Mouse (Mus musculus) neural tube, embryonic 13.5 days (tissue): ENCODE data around the gene Nek8. TPM values are rescaled to one million over a fixed set of nuclear protein-coding genes. Genes with fewer than 3 reads are reported as not detected.

Experiments used
- ATAC-seq: fragments of 200-750 bp; cut with Nextera tagmentation; 2 replicates; pipeline ENCODE4 v1.8.0; 2017; ENCODE audit warnings: low read depth, mild to moderate bottlenecking, moderate TSS enrichment, moderate library complexity
- H3K27ac ChIP-seq: fragments of 300-500 bp; sonication (generic); replicated peaks from 2 replicates; pipeline ENCODE4 v1.5.1; 2015; ENCODE audit warnings: moderate library complexity, mild to moderate bottlenecking, inconsistent platforms
- H3K27me3 ChIP-seq: fragments of 300-500 bp; sonication (generic); 2 replicates; pipeline ENCODE4 v1.6.1; 2015; ENCODE audit warnings: mild to moderate bottlenecking, inconsistent platforms
- H3K36me3 ChIP-seq: fragments of 300-500 bp; sonication (generic); 2 replicates; pipeline ENCODE4 v1.6.1; 2015; ENCODE audit warnings: mild to moderate bottlenecking, inconsistent platforms
- H3K4me1 ChIP-seq: fragments of 300-500 bp; sonication (generic); replicated peaks from 2 replicates; pipeline ENCODE4 v1.6.1; 2015; ENCODE audit warnings: inconsistent platforms
- H3K4me2 ChIP-seq: fragments of 300-500 bp; sonication (generic); 2 replicates; pipeline ENCODE4 v1.6.1; 2015; ENCODE audit warnings: inconsistent platforms, mild to moderate bottlenecking, moderate library complexity
- H3K4me3 ChIP-seq: fragments of 300-500 bp; sonication (generic); 2 replicates; pipeline ENCODE4 v1.5.1; 2015; ENCODE audit warnings: mild to moderate bottlenecking, inconsistent platforms
- H3K9ac ChIP-seq: fragments of 300-500 bp; sonication (generic); 2 replicates; pipeline ENCODE4 v1.6.1; 2015; ENCODE audit warnings: moderate library complexity, mild to moderate bottlenecking, inconsistent platforms
- H3K9me3 ChIP-seq: fragments of 300-500 bp; sonication (generic); 2 replicates; pipeline ENCODE4 v1.6.1; 2016; ENCODE audit warnings: inconsistent platforms
- WGBS: fragments of 180-500 bp; shearing (Covaris S2); methylation state at CpG from one replicate; pipeline ENCODE4 v1.1.7; 2015; 5-methylcytosine and 5-hydroxymethylcytosine counted together
- polyA plus RNA-seq: library from polyadenylated mRNA; unstranded; fragments of >200 nt; fragmentation: Nextera tagmentation; extraction: Ambion mirVana; gene quantifications from 2 replicates; pipeline ENCODE4 v1.2.1, GENCODE M21; 2015

Nek8 gene
- polyA plus RNA-seq, 1 experiment from 2014 or later: 8.3 TPM

- Histone ChIP-seq H3K27me3 (no peaks in the 10 kb centered on the region), H3K4me2 (peak overlapping the region; percentile 69), H3K27ac (no peak overlapping the region), H3K36me3 (peaks cover 28% of the 10 kb centered on the region), H3K9me3 (no peaks in the 10 kb centered on the region), H3K9ac (peak overlapping the region; percentile 90), H3K4me1 (peaks cover 60% of the 10 kb centered on the region), H3K4me3 (peak overlapping the region; percentile 75)
- no peak for ATAC-seq
- 43% methylated on average over 2 of the region's 2 CpGs for WGBS
Measured at GRCm38 (mm10) chr11:78181830-78182357, 5.4 kb upstream of the Nek8 start.

GRCm38 (mm10) chr11:78180081-78180761 is 3.7 kb upstream of the Nek8 start:
- Histone ChIP-seq H3K9ac (0 out of 2 replicates have a peak overlapping the region, but pooled peaks have one; percentile 31), H3K4me3 (peak overlapping the region; percentile 52; the same call in 1 of the 2 replicates), H3K27ac (no peak overlapping the region), H3K4me2 (peak overlapping the region; percentile 78), H3K4me1 (peaks cover 70% of the 10 kb centered on the region), H3K36me3 (peaks cover 28% of the 10 kb centered on the region), H3K27me3 (no peaks in the 10 kb centered on the region), H3K9me3 (no peaks in the 10 kb centered on the region)
- 83% methylated on average over 6 of the region's 6 CpGs for WGBS
- ATAC-seq: no peak

- WGBS: 28% methylated on average over 8 of the region's 8 CpGs
- Histone ChIP-seq H3K4me3 (peak overlapping the region; percentile 52), H3K27me3 (no peaks in the 10 kb centered on the region), H3K4me1 (peaks cover 70% of the 10 kb centered on the region), H3K9ac (peak overlapping the region; percentile 79), H3K27ac (peak overlapping the region; percentile 87), H3K36me3 (peaks cover 28% of the 10 kb centered on the region), H3K9me3 (no peaks in the 10 kb centered on the region), H3K4me2 (peak overlapping the region; percentile 78)
- ATAC-seq: no peak
Measured at GRCm38 (mm10) chr11:78179438-78179999, 3.0 kb upstream of the Nek8 start.

GRCm38 (mm10) chr11:78178859-78179437 is 2.5 kb upstream of the Nek8 start:
- Histone ChIP-seq H3K36me3 (peaks cover 28% of the 10 kb centered on the region), H3K9me3 (no peaks in the 10 kb centered on the region), H3K27ac (peak overlapping the region; percentile 87), H3K4me1 (peaks cover 66% of the 10 kb centered on the region), H3K27me3 (no peaks in the 10 kb centered on the region), H3K4me2 (peak overlapping the region; percentile 78), H3K9ac (peak overlapping the region; percentile 79), H3K4me3 (peak overlapping the region; percentile 52)
- WGBS: 2% methylated on average over 29 of the region's 29 CpGs
- peak; percentile 10; the same call in 1 of the 2 replicates for ATAC-seq

- peaks cover 64% of the 10 kb centered on the region for H3K4me1 ChIP-seq
- H3K27me3 ChIP-seq: no peaks in the 10 kb centered on the region
- H3K9me3 ChIP-seq: no peaks in the 10 kb centered on the region
- peak overlapping the region; percentile 78 for H3K4me2 ChIP-seq
- under 1% methylated on average over 68 of the region's 84 CpGs for WGBS
- H3K9ac ChIP-seq: peak overlapping the region; percentile 79
- peak overlapping the region; percentile 52 for H3K4me3 ChIP-seq
- peak; percentile 91 for ATAC-seq
- H3K36me3 ChIP-seq: peaks cover 28% of the 10 kb centered on the region
- H3K27ac ChIP-seq: peak overlapping the region; percentile 87
Measured at GRCm38 (mm10) chr11:78177903-78178858, 1.7 kb upstream of the Nek8 start.

- Histone ChIP-seq H3K4me1 (peaks cover 62% of the 10 kb centered on the region), H3K4me2 (peak overlapping the region; percentile 78), H3K36me3 (peaks cover 28% of the 10 kb centered on the region), H3K9me3 (no peaks in the 10 kb centered on the region), H3K4me3 (peak overlapping the region; percentile 52), H3K9ac (peak overlapping the region; percentile 79), H3K27ac (peak overlapping the region; percentile 87), H3K27me3 (no peaks in the 10 kb centered on the region)
- no peak for ATAC-seq
- under 1% methylated on average over 10 of the region's 10 CpGs for WGBS
Measured at GRCm38 (mm10) chr11:78177437-78177836, 962 bp upstream of the Nek8 start.

- 1% methylated on average over 23 of the region's 23 CpGs for WGBS
Measured at GRCm38 (mm10) chr11:78176905-78177331, 443 bp upstream of the Nek8 start.

GRCm38 (mm10) chr11:78175771-78176401 is 589 bp downstream of the Nek8 start:
- Histone ChIP-seq H3K9ac (peak overlapping the region; percentile 79; the same call in 1 of the 2 replicates), H3K4me2 (peak overlapping the region; percentile 78), H3K4me1 (peaks cover 47% of the 10 kb centered on the region), H3K27me3 (no peaks in the 10 kb centered on the region), H3K4me3 (peak overlapping the region; percentile 52), H3K9me3 (no peaks in the 10 kb centered on the region), H3K27ac (peak overlapping the region; percentile 50), H3K36me3 (peaks cover 17% of the 10 kb centered on the region)
- 5% methylated on average over 9 of the region's 10 CpGs for WGBS
- ATAC-seq: no peak

More at GRCm38 (mm10) chr11:78176905-78177331, 443 bp upstream of the Nek8 start:
- no peaks in the 10 kb centered on the region for H3K9me3 ChIP-seq
- peaks cover 27% of the 10 kb centered on the region for H3K36me3 ChIP-seq
- peaks cover 57% of the 10 kb centered on the region for H3K4me1 ChIP-seq
- H3K4me2 ChIP-seq: peak overlapping the region; percentile 78
- ATAC-seq: no peak
- H3K27ac ChIP-seq: peak overlapping the region; percentile 50
- peak overlapping the region; percentile 79 for H3K9ac ChIP-seq
- peak overlapping the region; percentile 52 for H3K4me3 ChIP-seq
- H3K27me3 ChIP-seq: no peaks in the 10 kb centered on the region

- WGBS: 92% methylated on average over 3 of the region's 3 CpGs
- no peaks in the 10 kb centered on the region for H3K9me3 ChIP-seq
- no peak overlapping the region for H3K27ac ChIP-seq
- H3K4me3 ChIP-seq: no peak overlapping the region
- H3K4me1 ChIP-seq: peaks cover 33% of the 10 kb centered on the region
- H3K27me3 ChIP-seq: no peaks in the 10 kb centered on the region
- H3K4me2 ChIP-seq: no peak overlapping the region
- peaks cover 3% of the 10 kb centered on the region for H3K36me3 ChIP-seq
- ATAC-seq: no peak
- no peak overlapping the region for H3K9ac ChIP-seq
Measured at GRCm38 (mm10) chr11:78174506-78174905, 2.0 kb downstream of the Nek8 start.

- WGBS: 87% methylated on average over 19 of the region's 19 CpGs
- no peak overlapping the region for H3K4me2 ChIP-seq
- H3K9ac ChIP-seq: no peak overlapping the region
- H3K4me1 ChIP-seq: peaks cover 18% of the 10 kb centered on the region
- no peak for ATAC-seq
- no peak overlapping the region for H3K4me3 ChIP-seq
- no peaks in the 10 kb centered on the region for H3K36me3 ChIP-seq
- no peaks in the 10 kb centered on the region for H3K9me3 ChIP-seq
- H3K27ac ChIP-seq: no peak overlapping the region
- H3K27me3 ChIP-seq: no peaks in the 10 kb centered on the region
Measured at GRCm38 (mm10) chr11:78172748-78173383, 3.6 kb downstream of the Nek8 start.
